Mouse (Mus musculus) liver, postnatal 0 days (tissue): Measurements from ENCODE around the gene Slc51b.

ENCODE experiments used
- CTCF ChIP-seq: sonication (generic); IDR thresholded peaks from 2 replicates; pipeline ENCODE4 v1.5.1; 2016; ENCODE audit warnings: antibody characterized with exemption, low read depth
- EP300 ChIP-seq: IDR thresholded peaks from 2 replicates; pipeline ENCODE4 v1.6.1; 2016; ENCODE audit warnings: antibody characterized with exemption, low read depth, mild to moderate bottlenecking

GRCm38 (mm10) chr9:65430401-65430800 lies 7.6 kb upstream of the Slc51b start:
- TF ChIP-seq CTCF (no peak), EP300 (no peak)
